Mouse (Mus musculus): ENCODE results near the gene Skint4. TPM values are rescaled to one million over a fixed set of nuclear protein-coding genes. Genes with fewer than 3 reads are reported as not detected.

Skint4 gene
- polyA plus RNA-seq (2015; fragmentation: Nextera tagmentation; extraction: Ambion mirVana): not detected in 2 replicates

GRCm38 (mm10) chr4:112071716-112072115 lies at the start of gene Skint4:
Skint4 (plus strand) TSS chr4:112072016.
- Histone ChIP-seq H3K27ac (replicated peaks) (no peak within 1 kb of the TSS), H3K4me2 (no peak within 1 kb of the TSS), H3K9ac (no peak within 1 kb of the TSS), H3K9me3 (replicated peaks) (no peaks in the 10 kb centered on the region), H3K36me3 (replicated peaks) (no peaks in the 10 kb centered on the region), H3K4me1 (replicated peaks) (no peaks in the 10 kb centered on the region), H3K4me3 (replicated peaks) (no peak within 1 kb of the TSS), H3K27me3 (no peaks in the 10 kb centered on the region)
- no peak for ATAC-seq (ENCODE audit: insufficient read depth)

Other genes starting within 250 kb of the Skint4 start
- gene Slc5a9, start 169.1 kb upstream of the Skint4 start, polyA plus RNA-seq (2015; fragmentation: Nextera tagmentation; extraction: Ambion mirVana): 0.24 TPM in 1 of 2 replicates, not detected in the other
- not detected in 2 replicates for gene Skint8, start 152.6 kb upstream of the Skint4 start, polyA plus RNA-seq (2015; fragmentation: Nextera tagmentation; extraction: Ambion mirVana)
- gene Skint7, start 99.1 kb upstream of the Skint4 start, polyA plus RNA-seq (2015; fragmentation: Nextera tagmentation; extraction: Ambion mirVana): not detected in 2 replicates
- gene Skint1, start 65.7 kb upstream of the Skint4 start, polyA plus RNA-seq (2015; fragmentation: Nextera tagmentation; extraction: Ambion mirVana): not detected in 2 replicates
- gene Skint3, start 160.2 kb downstream of the Skint4 start, polyA plus RNA-seq (2015; fragmentation: Nextera tagmentation; extraction: Ambion mirVana): 0.03 TPM in 1 of 2 replicates, not detected in the other

All from liver, embryonic 15.5 days (tissue).